Mouse (Mus musculus): ENCODE data around the gene Med12l. TPM values are rescaled to one million over a fixed set of nuclear protein-coding genes. Genes with fewer than 3 reads are reported as not detected.

The Med12l gene
- polyA plus RNA-seq, 1 experiment = not detected

DNA sequence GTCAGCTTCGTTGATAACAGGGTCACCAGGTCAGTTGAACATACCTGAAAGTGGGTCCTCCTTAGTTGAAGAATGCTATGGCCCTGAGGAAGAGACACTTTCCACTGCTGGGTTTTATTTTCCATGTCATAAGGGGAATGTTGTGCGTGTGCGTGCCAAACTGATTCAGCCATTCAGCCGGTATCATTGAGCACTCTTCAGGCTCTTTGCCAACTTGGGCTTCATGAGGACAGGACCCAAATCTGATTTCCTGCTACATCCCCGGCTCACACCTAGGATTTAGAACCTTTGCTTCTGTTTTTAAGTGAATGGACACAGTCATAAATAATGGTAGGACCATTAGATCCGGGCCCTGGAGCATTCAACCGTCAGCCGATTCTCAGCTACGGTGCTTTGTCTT is 10.9 kb downstream of the Med12l start:
- TF ChIP-seq GATA1 (IDR thresholded peaks at IDR 0.05; ENCODE audit: low read length) (no peak), TAL1 (IDR thresholded peaks at IDR 0.05; ENCODE audit: low read length) (no peak)
- H3K36me3 ChIP-seq (ENCODE audit: control insufficient read depth) = no peaks in the 10 kb centered on the region
- H3K4me3 ChIP-seq (replicated peaks) = no peak overlapping the region
- H3K4me1 ChIP-seq (ENCODE audit: control insufficient read depth) = no peaks in the 10 kb centered on the region
- H3K27me3 ChIP-seq (ENCODE audit: control insufficient read depth) = no peaks in the 10 kb centered on the region
- H3K9me3 ChIP-seq (ENCODE audit: control insufficient read depth, low read length) = no peaks in the 10 kb centered on the region

DNA sequence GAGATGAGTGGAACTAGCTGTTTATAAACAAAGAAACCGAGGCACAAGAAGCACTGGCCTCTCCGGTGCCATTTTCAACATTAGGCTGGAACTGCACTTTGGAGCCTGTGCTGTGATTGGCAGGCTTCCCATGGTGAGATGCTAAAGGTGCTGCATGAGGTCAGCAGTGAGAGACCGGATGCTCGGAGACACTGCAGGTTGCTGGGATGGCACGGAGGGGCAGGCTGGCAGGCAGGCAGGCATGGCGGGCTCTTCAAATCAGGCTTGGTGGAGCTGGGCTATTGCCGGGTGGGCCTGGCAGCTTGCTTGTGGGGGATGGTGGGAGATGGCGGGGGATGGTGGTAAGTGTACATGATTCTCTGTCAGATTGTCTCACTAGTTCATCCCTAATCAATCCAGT is 15.6 kb downstream of the Med12l start:
- no peak for TF ChIP-seq GATA1 (IDR thresholded peaks at IDR 0.05; ENCODE audit: low read length)
- Histone ChIP-seq H3K4me1 (ENCODE audit: control insufficient read depth) (no peaks in the 10 kb centered on the region), H3K9me3 (ENCODE audit: control insufficient read depth, low read length) (no peaks in the 10 kb centered on the region), H3K4me3 (replicated peaks) (no peak overlapping the region), H3K27me3 (ENCODE audit: control insufficient read depth) (no peaks in the 10 kb centered on the region; the same call in 1 of the 2 replicates), H3K36me3 (ENCODE audit: control insufficient read depth) (no peaks in the 10 kb centered on the region)

DNA sequence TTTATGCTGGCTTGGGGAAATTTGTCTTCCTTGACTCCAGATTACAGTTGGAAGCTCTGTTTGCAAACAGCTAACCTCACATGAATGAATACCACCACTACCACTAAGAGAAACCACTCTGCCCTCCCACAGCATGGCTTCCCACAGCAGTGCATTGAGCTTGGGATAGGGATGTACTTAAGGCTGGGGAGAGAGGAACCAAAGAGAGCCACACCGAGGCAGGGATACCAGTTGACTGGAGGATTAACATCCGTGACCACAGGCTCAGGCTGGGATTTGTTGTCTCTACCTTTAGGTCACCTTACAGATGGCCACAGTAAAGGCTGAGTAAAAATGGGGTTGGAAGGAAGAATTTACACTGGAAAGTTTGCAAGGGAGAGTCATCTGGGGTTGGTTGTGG is 16.6 kb downstream of the Med12l start:
- Histone ChIP-seq H3K4me3 (replicated peaks) (no peak overlapping the region), H3K27me3 (ENCODE audit: control insufficient read depth) (no peaks in the 10 kb centered on the region; the same call in 1 of the 2 replicates), H3K4me1 (ENCODE audit: control insufficient read depth) (no peaks in the 10 kb centered on the region), H3K9me3 (ENCODE audit: control insufficient read depth, low read length) (no peaks in the 10 kb centered on the region), H3K36me3 (ENCODE audit: control insufficient read depth) (no peaks in the 10 kb centered on the region)
- TF ChIP-seq GATA1 (IDR thresholded peaks at IDR 0.05; ENCODE audit: low read length) (no peak), TAL1 (IDR thresholded peaks at IDR 0.05; ENCODE audit: low read length) (no peak)

DNA sequence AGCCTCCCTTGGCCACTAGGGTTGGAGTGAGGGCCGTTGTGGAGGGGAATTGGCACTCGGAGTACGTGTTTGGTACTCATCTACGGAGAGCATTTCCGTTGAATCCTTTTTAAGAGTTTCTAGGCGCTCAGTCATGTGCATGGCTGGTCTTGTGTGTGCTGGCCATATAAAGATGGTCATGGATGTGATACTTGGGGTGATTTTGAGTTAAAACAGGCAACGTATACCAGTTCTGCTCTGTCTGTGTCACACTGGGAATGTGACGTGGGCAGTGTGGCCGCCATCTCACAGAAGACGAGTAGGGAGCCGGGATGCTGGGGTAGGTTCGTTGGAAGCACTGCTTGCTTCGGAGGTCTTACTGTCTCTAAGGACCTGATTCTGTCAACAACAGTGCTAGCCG is 17.3 kb downstream of the Med12l start:
- Histone ChIP-seq H3K9me3 (ENCODE audit: control insufficient read depth, low read length) (no peaks in the 10 kb centered on the region), H3K36me3 (ENCODE audit: control insufficient read depth) (no peaks in the 10 kb centered on the region), H3K27me3 (ENCODE audit: control insufficient read depth) (no peaks in the 10 kb centered on the region; the same call in 1 of the 2 replicates), H3K4me1 (ENCODE audit: control insufficient read depth) (no peaks in the 10 kb centered on the region), H3K4me3 (replicated peaks) (no peak overlapping the region)
- TF ChIP-seq TAL1 (IDR thresholded peaks at IDR 0.05; ENCODE audit: low read length) (no peak), GATA1 (IDR thresholded peaks at IDR 0.05; ENCODE audit: low read length) (no peak)

DNA sequence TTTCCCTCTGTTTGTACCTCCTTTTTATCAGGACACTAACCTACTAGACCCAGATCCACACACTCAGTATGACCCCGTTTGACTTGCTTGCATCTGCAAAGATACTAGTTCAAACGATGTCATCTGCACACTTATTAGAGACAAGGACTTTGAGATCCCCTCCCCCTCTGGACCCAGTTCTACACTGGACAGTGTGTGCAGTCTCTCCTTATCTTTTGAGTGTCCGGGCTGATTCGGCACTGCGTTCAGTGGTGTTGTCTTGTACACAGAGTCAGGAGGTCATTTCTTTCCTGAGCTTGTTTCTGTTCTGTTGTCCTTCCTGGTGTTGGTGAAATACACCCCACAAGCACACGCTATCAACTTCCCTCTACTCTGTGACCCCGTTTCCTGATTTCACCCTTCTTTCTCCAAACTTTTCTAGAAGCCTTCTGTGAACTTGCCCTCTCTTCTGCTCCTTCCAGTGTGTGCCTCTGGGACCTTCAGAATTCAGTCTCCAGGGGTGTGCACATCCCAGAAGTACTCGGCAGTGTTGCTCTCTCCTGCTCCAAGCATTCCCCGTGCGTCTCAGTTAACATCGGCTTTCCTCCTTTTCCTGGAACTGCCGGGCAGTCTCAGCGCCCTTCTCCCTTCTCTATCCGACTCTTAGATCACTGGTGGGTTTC is 19.0 kb downstream of the Med12l start:
- no peaks in the 10 kb centered on the region for H3K9me3 ChIP-seq (ENCODE audit: control insufficient read depth, low read length)
- TF ChIP-seq GATA1 (IDR thresholded peaks at IDR 0.05; ENCODE audit: low read length) (no peak), TAL1 (IDR thresholded peaks at IDR 0.05; ENCODE audit: low read length) (no peak)
- no peaks in the 10 kb centered on the region; the same call in 1 of the 2 replicates for H3K27me3 ChIP-seq (ENCODE audit: control insufficient read depth)
- no peaks in the 10 kb centered on the region for H3K36me3 ChIP-seq (ENCODE audit: control insufficient read depth)
- H3K4me1 ChIP-seq (ENCODE audit: control insufficient read depth) = no peaks in the 10 kb centered on the region
- no peak overlapping the region for H3K4me3 ChIP-seq (replicated peaks)

DNA sequence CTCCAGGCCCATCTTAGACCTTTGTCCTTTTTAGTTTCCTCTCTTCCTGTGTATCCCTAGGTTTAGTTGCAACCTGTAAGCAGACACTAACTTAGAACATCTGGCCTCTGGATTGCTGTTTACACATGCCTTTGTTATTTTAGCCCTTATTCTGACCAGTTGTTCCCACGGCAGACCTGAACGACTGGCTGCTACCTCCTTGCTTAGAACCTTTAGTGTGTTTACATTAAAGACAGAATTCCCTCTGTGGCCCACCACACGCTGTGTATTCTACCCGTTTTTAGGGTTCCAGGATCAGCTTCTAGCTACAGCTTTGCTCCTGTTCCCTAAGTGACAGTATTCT is 19.5 kb downstream of the Med12l start:
- H3K27me3 ChIP-seq (ENCODE audit: control insufficient read depth) = no peaks in the 10 kb centered on the region; the same call in 1 of the 2 replicates
- no peaks in the 10 kb centered on the region for H3K36me3 ChIP-seq (ENCODE audit: control insufficient read depth)
- no peaks in the 10 kb centered on the region for H3K9me3 ChIP-seq (ENCODE audit: control insufficient read depth, low read length)
- H3K4me3 ChIP-seq (replicated peaks) = no peak overlapping the region
- H3K4me1 ChIP-seq (ENCODE audit: control insufficient read depth) = no peaks in the 10 kb centered on the region
- TF ChIP-seq TAL1 (IDR thresholded peaks at IDR 0.05; ENCODE audit: low read length) (no peak), GATA1 (IDR thresholded peaks at IDR 0.05; ENCODE audit: low read length) (no peak)

DNA sequence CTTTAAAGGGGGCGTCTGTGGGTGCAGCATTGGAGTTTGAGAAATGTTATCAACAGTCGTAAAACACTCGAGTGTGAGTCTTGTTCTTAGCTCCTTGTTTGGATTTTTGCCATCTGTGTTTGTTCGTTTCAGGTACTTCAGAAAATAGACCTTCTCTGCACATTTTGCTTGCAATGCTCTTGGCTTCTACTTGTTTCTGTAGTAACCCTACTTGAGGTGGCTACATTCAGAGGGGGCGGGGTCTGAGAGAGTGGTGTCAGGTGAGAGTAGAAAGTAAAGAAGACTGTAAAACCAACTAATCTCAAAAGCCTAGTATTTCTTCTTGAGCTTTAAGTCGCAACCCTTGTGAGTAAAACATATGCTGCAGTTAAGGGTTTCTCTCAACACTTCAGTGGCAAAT is 23.1 kb downstream of the Med12l start:
- Histone ChIP-seq H3K9me3 (ENCODE audit: control insufficient read depth, low read length) (no peaks in the 10 kb centered on the region), H3K4me3 (replicated peaks) (no peak overlapping the region), H3K36me3 (ENCODE audit: control insufficient read depth) (no peaks in the 10 kb centered on the region), H3K4me1 (ENCODE audit: control insufficient read depth) (no peaks in the 10 kb centered on the region), H3K27me3 (ENCODE audit: control insufficient read depth) (no peaks in the 10 kb centered on the region; the same call in 1 of the 2 replicates)
- TF ChIP-seq TAL1 (IDR thresholded peaks at IDR 0.05; ENCODE audit: low read length) = no peak
- no peak for TF ChIP-seq GATA1 (IDR thresholded peaks at IDR 0.05; ENCODE audit: low read length)

DNA sequence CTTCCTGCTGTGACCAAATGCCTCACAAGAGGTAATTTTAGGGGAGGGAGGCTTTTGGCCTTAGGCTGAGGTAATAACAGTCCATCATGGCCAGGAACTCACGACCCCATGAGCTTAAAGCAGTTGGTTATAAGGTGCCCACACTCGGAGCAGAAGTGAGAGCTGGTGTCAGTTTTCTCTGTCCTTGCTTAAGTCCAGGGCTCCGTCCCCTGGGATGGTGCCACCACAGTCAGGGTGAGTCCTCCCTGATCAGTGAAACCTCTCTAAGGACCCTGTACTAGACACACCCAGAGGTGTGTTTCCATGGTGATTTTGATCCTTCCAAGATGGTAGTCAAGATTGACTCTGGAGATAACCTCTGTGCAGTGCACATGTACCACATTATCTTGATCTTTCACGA is 25.4 kb downstream of the Med12l start:
- Histone ChIP-seq H3K9me3 (ENCODE audit: control insufficient read depth, low read length) (no peaks in the 10 kb centered on the region), H3K4me1 (ENCODE audit: control insufficient read depth) (no peaks in the 10 kb centered on the region), H3K36me3 (ENCODE audit: control insufficient read depth) (no peaks in the 10 kb centered on the region), H3K27me3 (ENCODE audit: control insufficient read depth) (no peaks in the 10 kb centered on the region), H3K4me3 (replicated peaks) (no peak overlapping the region)
- no peak for TF ChIP-seq TAL1 (IDR thresholded peaks at IDR 0.05; ENCODE audit: low read length)
- TF ChIP-seq GATA1 (IDR thresholded peaks at IDR 0.05; ENCODE audit: low read length) = no peak

DNA sequence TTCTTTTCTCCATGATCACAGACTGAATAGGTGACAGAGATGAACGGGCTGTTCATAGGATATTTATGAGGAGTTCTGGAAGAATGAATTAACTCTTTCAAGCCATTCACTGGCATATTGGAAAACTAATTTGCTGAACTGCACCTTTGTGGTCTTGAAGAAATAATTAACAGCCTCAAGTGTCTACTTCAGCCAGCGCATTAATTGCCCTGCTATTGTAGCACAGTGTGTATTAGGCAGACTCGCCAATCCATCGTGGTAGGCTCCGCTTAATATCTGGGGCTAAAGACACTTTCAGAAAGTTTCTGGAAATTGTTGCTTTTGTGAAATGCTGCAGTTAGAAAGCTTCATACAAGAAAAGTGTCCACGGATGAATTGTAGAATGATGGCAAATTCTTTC is 35.9 kb downstream of the Med12l start:
- no peak overlapping the region for H3K4me3 ChIP-seq (replicated peaks)
- no peaks in the 10 kb centered on the region for H3K9me3 ChIP-seq (ENCODE audit: control insufficient read depth, low read length)
- H3K36me3 ChIP-seq (ENCODE audit: control insufficient read depth) = no peaks in the 10 kb centered on the region
- H3K4me1 ChIP-seq (ENCODE audit: control insufficient read depth) = no peaks in the 10 kb centered on the region
- TF ChIP-seq GATA1 (IDR thresholded peaks at IDR 0.05; ENCODE audit: low read length) = no peak
- TF ChIP-seq TAL1 (IDR thresholded peaks at IDR 0.05; ENCODE audit: low read length) = no peak
- H3K27me3 ChIP-seq (ENCODE audit: control insufficient read depth) = no peaks in the 10 kb centered on the region

Data from erythroblast, embryonic 14.5 days (primary cell).